Mouse (Mus musculus) gastrocnemius, adult 8-10 months (tissue): Measurements from ENCODE around the gene Gm13030. TPM values are rescaled to one million over a fixed set of nuclear protein-coding genes. Genes with fewer than 3 reads are reported as not detected.

Experiments used
- total RNA-seq, 4 experiments: library from RNA; stranded (reverse); gene quantifications; 2 replicates each; pipeline ENCODE4 v1.2.4; 2022

The Gm13030 gene
- total RNA-seq, 4 experiments from 2014 or later = not detected

Other genes starting within 250 kb of the Gm13030 start
- gene Vwa5b1, start 238.1 kb downstream of the Gm13030 start, total RNA-seq = not detected
- not detected for gene Pla2g2c, start 149.2 kb downstream of the Gm13030 start, total RNA-seq
- gene Ubxn10, start 136.8 kb downstream of the Gm13030 start, total RNA-seq = under 1 TPM in 2 of 4 experiments, not detected in 2; 0.20 to 0.36 TPM
- gene Pla2g2f, start 116.3 kb downstream of the Gm13030 start, total RNA-seq = under 1 TPM in 1 of 4 experiments, not detected in 3; 0.12 TPM
- under 1 TPM in 3 of 4 experiments, not detected in 1; 0.29 to 0.47 (median 0.36) TPM for gene Pla2g2d, start 98.2 kb downstream of the Gm13030 start, total RNA-seq
- gene Pla2g5, start 10.5 kb downstream of the Gm13030 start, total RNA-seq = 1 to 10 TPM in 3 of 4 experiments, under 1 TPM in 1; 0.94 to 7.7 (median 3.9) TPM
- not detected for gene Pla2g2e, start 4.0 kb upstream of the Gm13030 start, total RNA-seq
- 10 to 100 TPM; 16.6 to 22.7 (median 19.5) TPM for gene Otud3, start 40.0 kb upstream of the Gm13030 start, total RNA-seq
- not detected for gene Rnf186, start 93.1 kb upstream of the Gm13030 start, total RNA-seq
- 10 to 100 TPM; 10.2 to 16.9 (median 12.0) TPM for gene Tmco4, start 98.9 kb upstream of the Gm13030 start, total RNA-seq
- gene Htr6, start 201.6 kb upstream of the Gm13030 start, total RNA-seq = not detected
- 10 to 100 TPM; 11.6 to 26.3 (median 16.5) TPM for gene Nbl1, start 219.0 kb upstream of the Gm13030 start, total RNA-seq